Mouse (Mus musculus) adrenal gland, postnatal 14 days (tissue): ENCODE results near the gene Mbd4. TPM values are rescaled to one million over a fixed set of nuclear protein-coding genes. Genes with fewer than 3 reads are reported as not detected.

ENCODE experiments used
- DNase-seq: peaks from one replicate; pipeline ENCODE4 v3.0.0; 2021; ENCODE audit warnings: mixed read lengths
- total RNA-seq: library from RNA; stranded (reverse); gene quantifications from 2 replicates; pipeline ENCODE4 v1.2.3, GENCODE M21; 2021

Mbd4 gene
- total RNA-seq, 1 experiment from 2014 or later = 4.6 TPM

- DNase-seq = peak; percentile 84
Measured at GRCm38 (mm10) chr6:115814104-115814503, 39.1 kb downstream of the Mbd4 start.

DNA sequence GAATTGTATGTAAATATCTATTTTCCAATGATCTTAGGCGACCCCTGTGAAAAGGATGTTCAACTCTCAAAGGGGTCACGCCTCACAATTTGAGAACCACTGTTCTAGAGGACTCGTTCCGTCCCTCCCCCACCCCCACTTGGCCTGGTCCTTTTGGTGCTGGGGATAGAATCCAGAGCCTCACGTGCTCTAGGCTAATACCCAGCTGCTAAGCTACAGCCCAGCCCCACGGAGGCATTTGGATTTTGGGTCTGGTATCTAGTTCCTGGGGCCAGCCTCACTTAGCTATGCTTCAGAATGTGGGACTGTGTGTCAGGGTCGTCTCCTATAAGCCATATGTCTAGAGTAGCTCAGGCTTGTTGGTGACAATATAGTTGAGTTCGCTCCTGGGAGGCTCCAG is 41.6 kb downstream of the Mbd4 start:
- DNase-seq = no peak

GRCm38 (mm10) chr6:115808488-115809231 is 44.5 kb downstream of the Mbd4 start, which contains the start of gene Rpl32:
Rpl32 (minus strand) TSS chr6:115808747.
- DNase-seq = peak; percentile 91

DNA sequence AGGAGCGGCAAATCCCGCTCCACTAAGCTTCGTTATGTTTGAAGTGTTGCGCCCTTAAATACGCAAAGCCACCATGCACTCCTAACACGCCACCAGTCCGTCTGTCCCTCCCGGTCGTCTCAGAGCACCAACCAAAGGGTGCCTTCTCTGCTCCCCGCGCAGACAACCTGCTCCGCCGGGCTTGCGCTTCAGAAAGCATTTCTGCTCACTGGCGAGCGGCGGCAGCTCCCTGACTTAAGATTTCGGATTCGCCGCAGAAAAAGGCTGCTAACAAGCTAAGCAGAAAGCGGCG is 45.0 kb downstream of the Mbd4 start:
- no peak for DNase-seq

DNA sequence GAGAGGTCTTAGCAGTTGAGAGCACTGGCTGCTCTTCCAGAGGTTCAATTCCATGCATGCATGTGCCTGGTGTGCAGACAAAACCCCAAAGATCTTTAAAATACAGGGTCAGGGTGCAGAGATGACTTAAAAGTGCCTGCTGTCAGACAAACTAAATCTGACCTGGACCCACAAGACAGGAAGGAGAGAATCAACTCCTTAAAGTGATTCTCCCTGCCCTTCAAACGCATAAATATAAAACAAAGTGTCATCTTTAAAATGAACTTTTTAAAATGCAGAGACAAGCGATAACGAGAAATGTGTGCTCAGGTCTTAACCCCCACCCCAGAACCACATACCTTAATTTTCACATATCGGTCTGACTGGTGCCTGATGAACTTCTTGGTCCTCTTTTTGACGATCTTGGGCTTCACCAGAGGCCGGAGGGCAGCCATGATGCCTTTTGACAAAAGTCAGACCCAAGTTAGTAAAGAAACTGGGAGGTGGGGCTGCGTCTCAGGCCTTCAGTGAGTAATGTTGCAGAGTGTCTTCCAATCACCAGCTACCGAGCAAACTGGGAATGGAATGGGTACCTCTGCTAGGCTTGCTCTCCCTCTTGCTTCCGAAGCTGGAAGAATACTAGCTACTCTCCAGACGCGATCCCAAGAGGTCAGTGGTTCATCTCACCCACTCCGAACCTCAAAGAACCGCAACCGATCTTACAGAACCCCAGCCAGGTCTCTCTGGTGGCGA is 45.5 kb downstream of the Mbd4 start:
- DNase-seq = peak; percentile 53

DNA sequence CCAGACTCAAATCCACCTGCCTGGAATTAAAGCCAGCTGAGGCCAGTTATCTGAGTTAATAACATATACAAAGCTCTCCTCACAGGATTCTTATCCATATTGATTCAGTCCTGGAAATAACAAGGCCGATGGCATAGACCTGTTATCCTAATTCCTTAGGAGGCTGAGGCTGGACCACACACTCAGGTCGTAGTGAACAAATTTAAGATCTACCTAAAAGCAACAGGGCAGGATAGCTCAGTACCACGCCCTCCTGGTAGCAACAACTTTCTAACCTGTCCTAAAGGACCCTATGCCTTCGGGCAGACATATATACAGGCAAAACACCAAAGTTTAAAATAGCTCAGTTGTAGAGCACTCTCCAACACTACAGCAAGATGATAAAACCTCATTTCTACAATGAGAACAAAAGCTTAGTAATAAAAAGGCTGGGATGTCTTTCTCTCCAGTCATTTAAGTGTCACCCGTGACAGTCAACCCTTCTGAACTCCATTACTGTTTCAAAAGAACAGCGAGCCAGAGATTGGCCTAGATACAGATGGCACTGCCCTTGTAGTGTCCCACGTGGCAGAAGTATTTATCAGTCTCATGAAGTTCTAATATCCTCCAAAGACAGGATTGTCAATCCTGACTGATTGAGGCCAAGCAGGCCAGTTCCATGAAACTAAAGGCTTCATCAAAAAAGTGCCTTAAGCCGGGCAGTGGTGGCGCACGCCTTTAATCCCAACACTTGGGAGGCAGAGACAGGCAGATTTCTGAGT is 48.6 kb downstream of the Mbd4 start:
- DNase-seq = no peak

GRCm38 (mm10) chr6:115803541-115804382 is 49.4 kb downstream of the Mbd4 start:
- peak; percentile 89 for DNase-seq

DNA sequence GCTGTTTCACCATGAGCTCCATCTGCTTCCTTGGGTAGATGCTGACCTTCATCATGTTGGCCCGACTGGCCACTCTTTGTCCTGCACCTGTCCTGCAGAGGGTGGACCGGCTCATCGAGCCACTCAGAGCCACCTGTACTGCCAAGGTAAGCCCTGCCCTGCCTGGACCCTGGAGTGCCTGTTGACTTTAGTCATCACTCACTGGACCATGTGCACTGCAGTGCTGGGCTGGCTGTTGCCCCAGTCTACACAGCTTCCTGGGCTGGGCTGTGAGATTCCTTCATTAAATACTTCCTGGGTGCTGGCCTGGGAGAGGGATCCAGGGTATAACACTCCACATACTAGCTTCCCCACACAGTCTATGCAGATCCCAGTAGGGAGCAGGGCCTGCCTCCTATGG is 51.4 kb downstream of the Mbd4 start:
- DNase-seq = no peak

GRCm38 (mm10) chr6:115792691-115793215 is 60.4 kb downstream of the Mbd4 start:
- DNase-seq = no peak

- peak; percentile 16 for DNase-seq
Measured at GRCm38 (mm10) chr6:115791842-115792686, 61.1 kb downstream of the Mbd4 start.

DNA sequence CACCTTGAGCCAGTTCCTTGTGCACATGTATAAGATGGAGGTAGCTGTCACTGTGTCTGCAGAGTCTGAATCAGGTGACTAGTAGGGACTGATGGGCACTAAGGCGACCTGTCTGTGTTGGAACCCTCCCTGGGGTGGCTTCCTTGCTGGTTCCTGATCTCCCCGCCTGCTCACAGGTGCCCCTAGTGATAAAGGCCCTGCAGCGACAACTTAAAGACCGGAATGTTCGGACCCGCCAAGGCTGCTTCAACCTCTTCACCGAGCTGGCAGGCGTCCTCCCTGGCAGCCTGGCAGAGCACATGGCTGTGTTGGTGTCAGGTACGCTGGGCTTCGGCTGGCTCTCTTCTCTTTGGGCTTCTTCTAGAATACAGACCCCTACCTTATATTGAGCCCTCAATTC is 62.2 kb downstream of the Mbd4 start:
- no peak for DNase-seq

Other genes with a start within 250 kb of the Mbd4 start
- gene Raf1, start 176.7 kb downstream of the Mbd4 start, total RNA-seq = 97.4 and 101 TPM in 2 replicates
- gene Tmem40, start 91.0 kb downstream of the Mbd4 start, total RNA-seq = 0.37 and 0.49 TPM in 2 replicates
- gene Cand2, start 78.8 kb downstream of the Mbd4 start, total RNA-seq = 8.7 and 9.1 TPM in 2 replicates
- 1,105 and 1,295 TPM in 2 replicates for gene Rpl32, start 44.6 kb downstream of the Mbd4 start, total RNA-seq
- 0.64 and 0.70 TPM in 2 replicates for gene Efcab12, start 15.0 kb downstream of the Mbd4 start, total RNA-seq
- 15.4 and 16.5 TPM in 2 replicates for gene Ift122, start 99 bp upstream of the Mbd4 start, total RNA-seq
- 0.56 and 0.74 TPM in 2 replicates for gene Rho, start 78.4 kb upstream of the Mbd4 start, total RNA-seq
- not detected in 2 replicates for gene H1foo, start 91.6 kb upstream of the Mbd4 start, total RNA-seq
- gene Plxnd1, start 141.6 kb upstream of the Mbd4 start, total RNA-seq = 154 and 173 TPM in 2 replicates